Mouse (Mus musculus) stomach, embryonic 16.5 days (tissue): ENCODE results near the gene Fibp. TPM values are rescaled to one million over a fixed set of nuclear protein-coding genes. Genes with fewer than 3 reads are reported as not detected.

Experiments used
- ATAC-seq: fragments of 200-750 bp; cut with Nextera tagmentation; 2 replicates; pipeline ENCODE4 v1.8.0; 2017; ENCODE audit warnings: moderate number of reproducible peaks, moderate TSS enrichment; ENCODE audit not compliant: insufficient read depth, low FRiP score
- H3K27ac ChIP-seq: fragments of 300-500 bp; sonication (generic); 2 replicates; pipeline ENCODE4 v1.5.1; 2014; ENCODE audit warnings: low read length
- H3K27me3 ChIP-seq: fragments of 300-500 bp; sonication (generic); 2 replicates; pipeline ENCODE4 v1.6.1; 2014; ENCODE audit warnings: low read length, control low read depth, mixed read lengths; ENCODE audit not compliant: control insufficient read depth, insufficient read depth
- H3K36me3 ChIP-seq: fragments of 300-500 bp; sonication (generic); 2 replicates; pipeline ENCODE4 v1.6.1; 2014; ENCODE audit warnings: low read length; ENCODE audit not compliant: control insufficient read depth, insufficient read depth
- H3K4me1 ChIP-seq: fragments of 300-500 bp; sonication (generic); 2 replicates; pipeline ENCODE4 v1.6.1; 2014; ENCODE audit warnings: low read length, control low read depth, mixed read lengths; ENCODE audit not compliant: control insufficient read depth, insufficient read depth
- H3K4me2 ChIP-seq: fragments of 300-500 bp; sonication (generic); 2 replicates; pipeline ENCODE4 v1.6.1; 2014; ENCODE audit warnings: low read depth, low read length, mixed read lengths
- H3K4me3 ChIP-seq: fragments of 300-500 bp; sonication (generic); replicated peaks from 2 replicates; pipeline ENCODE4 v1.5.1; 2014; ENCODE audit warnings: mild to moderate bottlenecking, low read length
- H3K9ac ChIP-seq: fragments of 300-500 bp; sonication (generic); 2 replicates; pipeline ENCODE4 v1.6.1; 2014; ENCODE audit warnings: low read length
- H3K9me3 ChIP-seq: fragments of 300-500 bp; sonication (generic); replicated peaks from 2 replicates; pipeline ENCODE4 v1.6.1; 2016; ENCODE audit warnings: low read length, control low read depth; ENCODE audit not compliant: control insufficient read depth
- WGBS: fragments of 180-500 bp; shearing (Covaris S2); extraction: QIAGEN DNeasy Blood & Tissue Kit; methylation state at CpG from one replicate; pipeline ENCODE4 v1.1.7; 2014; 5-methylcytosine and 5-hydroxymethylcytosine counted together
- polyA plus RNA-seq: library from polyadenylated mRNA; unstranded; fragments of >200 nt; fragmentation: Nextera tagmentation; extraction: Ambion mirVana; gene quantifications from 2 replicates; pipeline ENCODE4 v1.2.1, GENCODE M21; 2015

The Fibp gene
- polyA plus RNA-seq, 1 experiment from 2014 or later = 98.3 TPM

DNA sequence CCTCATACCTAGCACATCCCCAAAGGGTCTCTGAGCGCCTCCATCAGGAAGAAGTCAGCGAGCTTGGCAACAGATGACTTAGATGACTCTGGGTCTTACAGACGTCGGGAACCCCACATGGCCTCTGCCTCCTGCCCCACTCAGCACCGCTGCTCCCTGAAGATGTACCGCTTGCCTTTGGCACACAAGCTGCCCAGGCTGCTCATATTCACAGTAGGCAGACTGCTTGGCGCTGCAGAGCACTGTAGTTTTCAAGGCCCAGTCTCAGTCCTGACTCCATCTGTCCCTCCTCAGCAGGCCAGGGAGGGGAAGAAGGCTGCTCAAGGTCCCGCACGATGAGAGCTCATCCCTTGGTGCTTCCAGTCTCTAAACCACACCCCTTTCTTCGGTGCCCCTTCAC lies 38.1 kb upstream of the Fibp start:
- Histone ChIP-seq H3K4me1 (peaks cover 25% of the 10 kb centered on the region), H3K4me2 (no peak overlapping the region), H3K4me3 (no peak overlapping the region), H3K36me3 (no peaks in the 10 kb centered on the region), H3K27me3 (no peaks in the 10 kb centered on the region), H3K27ac (no peak overlapping the region), H3K9ac (no peak overlapping the region), H3K9me3 (no peaks in the 10 kb centered on the region)
- no peak for ATAC-seq
- WGBS = 80% methylated on average over 10 of the region's 10 CpGs

DNA sequence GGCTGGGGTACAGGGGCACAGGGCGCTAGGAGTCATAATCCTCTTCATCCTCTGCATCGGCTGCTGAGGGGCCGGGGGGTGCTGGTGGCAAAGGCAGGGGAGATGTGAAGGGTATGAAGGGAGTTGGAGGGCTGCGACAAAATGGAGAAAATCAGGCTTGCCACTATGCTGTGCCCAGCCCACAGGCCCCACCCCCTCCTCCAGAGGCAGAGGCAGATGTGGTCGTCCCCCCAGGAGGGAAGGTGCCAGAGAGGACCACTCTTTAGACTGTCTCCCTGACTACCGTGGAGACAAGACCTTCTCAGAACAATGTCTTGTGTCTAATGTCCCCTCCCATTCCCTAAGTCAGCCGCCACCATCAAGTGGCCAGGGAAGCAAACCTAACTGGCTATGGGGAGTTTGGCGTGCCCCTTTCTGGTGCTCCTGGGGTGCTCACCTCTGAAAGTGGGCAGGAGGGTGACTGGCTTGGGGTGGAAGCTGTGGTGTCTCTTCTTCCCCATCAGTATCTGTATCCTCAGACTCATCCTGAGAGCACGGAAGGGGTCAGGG lies 37.4 kb upstream of the Fibp start:
- 84% methylated on average over 9 of the region's 9 CpGs for WGBS

GRCm38 (mm10) chr19:5423561-5423960 lies 36.9 kb upstream of the Fibp start:
- H3K4me1 ChIP-seq = peaks cover 25% of the 10 kb centered on the region
- H3K27ac ChIP-seq = peak overlapping the region; percentile 91
- H3K9me3 ChIP-seq = no peaks in the 10 kb centered on the region
- 53% methylated on average over 12 of the region's 12 CpGs for WGBS
- H3K36me3 ChIP-seq = no peaks in the 10 kb centered on the region
- H3K27me3 ChIP-seq = no peaks in the 10 kb centered on the region
- no peak for ATAC-seq
- H3K4me3 ChIP-seq = peak overlapping the region; percentile 72
- peak overlapping the region; percentile 89 for H3K9ac ChIP-seq
- peak overlapping the region; percentile 93 for H3K4me2 ChIP-seq

More for the DNA sequence above, 37.4 kb upstream of the Fibp start:
- H3K4me3 ChIP-seq = no peak overlapping the region
- ATAC-seq = no peak
- H3K36me3 ChIP-seq = no peaks in the 10 kb centered on the region
- H3K9me3 ChIP-seq = no peaks in the 10 kb centered on the region
- peaks cover 25% of the 10 kb centered on the region for H3K4me1 ChIP-seq
- no peaks in the 10 kb centered on the region for H3K27me3 ChIP-seq
- no peak overlapping the region for H3K4me2 ChIP-seq
- H3K9ac ChIP-seq = peak overlapping the region; percentile 89; the same call in 1 of the 2 replicates
- no peak overlapping the region for H3K27ac ChIP-seq

GRCm38 (mm10) chr19:5424092-5424781 lies 36.2 kb upstream of the Fibp start:
- H3K36me3 ChIP-seq = no peaks in the 10 kb centered on the region

GRCm38 (mm10) chr19:5424782-5425741 lies 35.4 kb upstream of the Fibp start, which contains the start of the genes Drap1 and AI837181:
Gene Drap1 (minus strand): TSS chr19:5424979.
Gene AI837181 (plus strand): TSS chr19:5425144.
- H3K9me3 ChIP-seq = no peaks in the 10 kb centered on the region
- under 1% methylated on average over 83 of the region's 87 CpGs for WGBS

More at GRCm38 (mm10) chr19:5424092-5424781, 36.2 kb upstream of the Fibp start:
- ATAC-seq = peak; percentile 73
- Histone ChIP-seq H3K9me3 (no peaks in the 10 kb centered on the region), H3K27me3 (no peaks in the 10 kb centered on the region), H3K27ac (peak overlapping the region; percentile 91), H3K9ac (peak overlapping the region; percentile 89), H3K4me1 (peaks cover 25% of the 10 kb centered on the region), H3K4me2 (peak overlapping the region; percentile 93), H3K4me3 (peak overlapping the region; percentile 72)
- WGBS = under 1% methylated on average over 41 of the region's 48 CpGs

DNA sequence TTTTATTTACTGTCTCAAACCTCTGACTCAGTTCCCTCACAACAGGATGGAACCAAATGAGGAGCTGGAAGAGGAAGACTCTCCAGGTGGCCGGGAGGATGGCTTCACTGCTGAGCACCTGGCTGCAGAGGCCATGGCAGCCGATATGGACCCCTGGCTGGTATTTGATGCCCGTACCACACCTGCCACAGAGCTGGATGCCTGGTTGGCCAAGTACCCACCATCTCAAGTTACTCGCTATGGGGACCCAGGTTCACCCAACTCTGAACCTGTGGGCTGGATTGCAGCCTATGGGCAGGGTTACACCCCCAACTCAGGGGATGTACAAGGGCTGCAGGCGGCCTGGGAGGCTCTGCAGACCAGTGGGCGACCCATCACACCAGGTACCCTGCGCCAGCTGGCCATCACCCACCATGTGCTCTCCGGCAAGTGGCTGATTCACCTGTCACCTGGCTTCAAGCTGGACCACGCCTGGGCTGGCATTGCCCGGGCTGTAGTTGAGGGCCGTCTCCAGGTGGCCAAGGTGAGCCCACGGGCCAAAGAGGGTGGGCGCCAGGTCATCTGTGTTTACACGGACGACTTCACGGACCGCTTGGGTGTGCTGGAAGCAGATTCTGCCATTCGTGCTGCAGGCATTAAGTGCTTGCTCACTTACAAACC lies 34.4 kb upstream of the Fibp start:
- no peaks in the 10 kb centered on the region for H3K27me3 ChIP-seq
- H3K27ac ChIP-seq = peak overlapping the region; percentile 74
- H3K4me2 ChIP-seq = peak overlapping the region; percentile 74
- no peak for ATAC-seq
- peak overlapping the region; percentile 92 for H3K9ac ChIP-seq
- peaks cover 25% of the 10 kb centered on the region for H3K4me1 ChIP-seq
- 82% methylated on average over 18 of the region's 18 CpGs for WGBS
- peak overlapping the region; percentile 72 for H3K4me3 ChIP-seq
- H3K9me3 ChIP-seq = no peaks in the 10 kb centered on the region
- H3K36me3 ChIP-seq = no peaks in the 10 kb centered on the region

More at GRCm38 (mm10) chr19:5424782-5425741, 35.4 kb upstream of the Fibp start, which contains the start of the genes Drap1 and AI837181:
- no peaks in the 10 kb centered on the region for H3K36me3 ChIP-seq
- H3K4me2 ChIP-seq = peak within 1 kb of the TSS; percentile 93
- peak; percentile 94 for ATAC-seq
- no peaks in the 10 kb centered on the region for H3K27me3 ChIP-seq
- H3K27ac ChIP-seq = peak within 1 kb of the TSS; percentile 91
- peak within 1 kb of the TSS; percentile 72 for H3K4me3 ChIP-seq
- peaks cover 25% of the 10 kb centered on the region for H3K4me1 ChIP-seq
- H3K9ac ChIP-seq = peak within 1 kb of the TSS; percentile 92

GRCm38 (mm10) chr19:5426640-5427290 lies 33.6 kb upstream of the Fibp start:
- WGBS = 85% methylated on average over 13 of the region's 13 CpGs
- H3K27me3 ChIP-seq = no peaks in the 10 kb centered on the region
- H3K36me3 ChIP-seq = no peaks in the 10 kb centered on the region
- H3K9me3 ChIP-seq = no peaks in the 10 kb centered on the region
- H3K27ac ChIP-seq = no peak overlapping the region
- ATAC-seq = no peak
- H3K4me2 ChIP-seq = no peak overlapping the region
- no peak overlapping the region for H3K4me3 ChIP-seq
- peaks cover 25% of the 10 kb centered on the region for H3K4me1 ChIP-seq
- H3K9ac ChIP-seq = peak overlapping the region; percentile 47; the same call in 1 of the 2 replicates

- Histone ChIP-seq H3K27me3 (no peaks in the 10 kb centered on the region), H3K4me2 (no peak overlapping the region), H3K36me3 (no peaks in the 10 kb centered on the region), H3K4me1 (peaks cover 30% of the 10 kb centered on the region), H3K9me3 (no peaks in the 10 kb centered on the region), H3K9ac (no peak overlapping the region), H3K4me3 (no peak overlapping the region), H3K27ac (no peak overlapping the region)
- WGBS = 83% methylated on average over 2 of the region's 2 CpGs
- ATAC-seq = no peak
Observed at GRCm38 (mm10) chr19:5428083-5428482, 32.3 kb upstream of the Fibp start.
